Mouse (Mus musculus) midbrain, embryonic 13.5 days (tissue): ENCODE data around the gene Tuba8. TPM values are rescaled to one million over a fixed set of nuclear protein-coding genes. Genes with fewer than 3 reads are reported as not detected.

Experiments used
- ATAC-seq: fragments of 200-750 bp; cut with Nextera tagmentation; 2 replicates; pipeline ENCODE4 v1.8.0; 2017; ENCODE audit warnings: mild to moderate bottlenecking, moderate TSS enrichment, moderate library complexity
- H3K27ac ChIP-seq: fragments of 300-500 bp; sonication (generic); 2 replicates; pipeline ENCODE4 v1.5.1; 2015; ENCODE audit warnings: inconsistent platforms, mild to moderate bottlenecking, moderate library complexity
- H3K27me3 ChIP-seq: fragments of 300-500 bp; sonication (generic); 2 replicates; pipeline ENCODE4 v1.6.1; 2015; ENCODE audit warnings: mild to moderate bottlenecking, inconsistent platforms
- H3K36me3 ChIP-seq: fragments of 300-500 bp; sonication (generic); 2 replicates; pipeline ENCODE4 v1.6.1; 2015; ENCODE audit warnings: mild to moderate bottlenecking, inconsistent platforms
- H3K4me1 ChIP-seq: fragments of 300-500 bp; sonication (generic); replicated peaks from 2 replicates; pipeline ENCODE4 v1.6.1; 2015; ENCODE audit warnings: inconsistent platforms
- H3K4me2 ChIP-seq: fragments of 300-500 bp; sonication (generic); replicated peaks from 2 replicates; pipeline ENCODE4 v1.6.1; 2015; ENCODE audit warnings: moderate library complexity, mild to moderate bottlenecking, inconsistent platforms
- H3K4me3 ChIP-seq: fragments of 300-500 bp; sonication (generic); replicated peaks from 2 replicates; pipeline ENCODE4 v1.5.1; 2015; ENCODE audit warnings: mild to moderate bottlenecking, inconsistent platforms
- H3K9ac ChIP-seq: fragments of 300-500 bp; sonication (generic); replicated peaks from 2 replicates; pipeline ENCODE4 v1.6.1; 2015; ENCODE audit warnings: mild to moderate bottlenecking, inconsistent platforms
- H3K9me3 ChIP-seq: fragments of 300-500 bp; sonication (generic); 2 replicates; pipeline ENCODE4 v1.6.1; 2016; ENCODE audit warnings: mild to moderate bottlenecking, inconsistent platforms
- whole genome bisulfite sequencing: fragments of 180-500 bp; shearing (Covaris S2); methylation state at CpG from one replicate; pipeline ENCODE4 v1.1.7; 2015; 5-methylcytosine and 5-hydroxymethylcytosine counted together
- polyA plus RNA-seq: library from polyadenylated mRNA; unstranded; fragments of >200 nt; fragmentation: Nextera tagmentation; extraction: Ambion mirVana; gene quantifications from 2 replicates; pipeline ENCODE4 v1.2.1, GENCODE M21; 2015

Tuba8 gene
- polyA plus RNA-seq, 1 experiment from 2014 or later, result 0.15 TPM

- H3K4me3 ChIP-seq, result no peak overlapping the region
- ATAC-seq, result no peak
- WGBS, result 89% methylated on average over 5 of the region's 5 CpGs
These were observed 4.0 kb upstream of the Tuba8 start for GRCm38 (mm10) chr6:121206481-121206880.

GRCm38 (mm10) chr6:121209584-121209983 is 912 bp upstream of the Tuba8 start:
- no peak overlapping the region for H3K4me3 ChIP-seq
- H3K9ac ChIP-seq, result no peak overlapping the region
- H3K27me3 ChIP-seq, result peaks cover 34% of the 10 kb centered on the region
- no peaks in the 10 kb centered on the region for H3K36me3 ChIP-seq
- no peak overlapping the region for H3K27ac ChIP-seq
- H3K9me3 ChIP-seq, result no peaks in the 10 kb centered on the region
- ATAC-seq, result no peak
- H3K4me1 ChIP-seq, result peaks cover 19% of the 10 kb centered on the region
- 80% methylated on average over 2 of the region's 2 CpGs for WGBS
- H3K4me2 ChIP-seq, result no peak overlapping the region

More at GRCm38 (mm10) chr6:121206481-121206880, 4.0 kb upstream of the Tuba8 start:
- Histone ChIP-seq H3K27me3 (peaks cover 21% of the 10 kb centered on the region), H3K9me3 (no peaks in the 10 kb centered on the region), H3K9ac (no peak overlapping the region), H3K4me2 (no peak overlapping the region), H3K4me1 (peaks cover 14% of the 10 kb centered on the region), H3K36me3 (no peaks in the 10 kb centered on the region), H3K27ac (no peak overlapping the region)

DNA sequence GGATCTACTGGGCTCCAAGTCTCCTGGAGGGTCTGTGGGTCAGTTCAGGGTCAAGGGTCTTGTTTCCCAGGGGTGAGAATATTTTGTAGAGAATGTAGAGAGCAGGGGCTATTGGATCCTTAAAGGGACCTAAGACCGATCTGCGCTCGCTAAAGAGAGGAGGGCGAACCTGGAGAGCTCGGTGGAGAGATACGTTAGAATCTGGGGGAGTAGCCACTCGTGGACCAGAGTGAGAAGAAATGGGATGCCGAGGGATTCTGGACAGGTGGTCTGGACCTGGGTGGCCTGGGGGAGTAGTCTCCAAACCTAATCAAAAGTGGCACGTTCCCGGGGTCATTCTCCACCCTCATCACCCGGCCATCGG is 412 bp downstream of the Tuba8 start:
- no peaks in the 10 kb centered on the region for H3K9me3 ChIP-seq
- peak overlapping the region; percentile 46 for H3K4me3 ChIP-seq
- H3K9ac ChIP-seq, result peak overlapping the region; percentile 63
- peak overlapping the region; percentile 89 for H3K4me2 ChIP-seq
- peaks cover 34% of the 10 kb centered on the region for H3K27me3 ChIP-seq
- no peak overlapping the region for H3K27ac ChIP-seq
- H3K4me1 ChIP-seq, result peaks cover 19% of the 10 kb centered on the region
- ATAC-seq, result peak; percentile 58
- under 1% methylated on average over 12 of the region's 12 CpGs for WGBS
- H3K36me3 ChIP-seq, result no peaks in the 10 kb centered on the region

- Histone ChIP-seq H3K4me1 (peaks cover 19% of the 10 kb centered on the region), H3K36me3 (no peaks in the 10 kb centered on the region), H3K27ac (no peak overlapping the region), H3K27me3 (peaks cover 34% of the 10 kb centered on the region), H3K9ac (no peak overlapping the region), H3K4me2 (peak overlapping the region; percentile 89), H3K9me3 (no peaks in the 10 kb centered on the region), H3K4me3 (peak overlapping the region; percentile 46; the same call in 1 of the 2 replicates)
- ATAC-seq, result peak; percentile 18; the same call in 1 of the 2 replicates
- WGBS, result 8% methylated on average over 5 of the region's 5 CpGs
These were observed 1.2 kb downstream of the Tuba8 start for GRCm38 (mm10) chr6:121211743-121212142.

GRCm38 (mm10) chr6:121212988-121213387 is 2.5 kb downstream of the Tuba8 start:
- peaks cover 19% of the 10 kb centered on the region for H3K4me1 ChIP-seq
- peaks cover 34% of the 10 kb centered on the region for H3K27me3 ChIP-seq
- no peaks in the 10 kb centered on the region for H3K36me3 ChIP-seq
- no peaks in the 10 kb centered on the region for H3K9me3 ChIP-seq
- H3K27ac ChIP-seq, result no peak overlapping the region
- H3K4me3 ChIP-seq, result no peak overlapping the region
- no peak for ATAC-seq
- H3K9ac ChIP-seq, result no peak overlapping the region
- WGBS, result 78% methylated on average over 4 of the region's 4 CpGs
- H3K4me2 ChIP-seq, result no peak overlapping the region

GRCm38 (mm10) chr6:121214221-121214620 is 3.7 kb downstream of the Tuba8 start:
- no peak overlapping the region for H3K4me3 ChIP-seq
- no peak for ATAC-seq
- 90% methylated on average over 5 of the region's 5 CpGs for WGBS
- no peaks in the 10 kb centered on the region for H3K9me3 ChIP-seq
- no peak overlapping the region for H3K4me2 ChIP-seq
- H3K4me1 ChIP-seq, result peaks cover 19% of the 10 kb centered on the region
- no peak overlapping the region for H3K27ac ChIP-seq
- H3K27me3 ChIP-seq, result peaks cover 31% of the 10 kb centered on the region
- H3K36me3 ChIP-seq, result no peaks in the 10 kb centered on the region
- H3K9ac ChIP-seq, result no peak overlapping the region

- H3K27me3 ChIP-seq, result peaks cover 25% of the 10 kb centered on the region
- H3K27ac ChIP-seq, result no peak overlapping the region
- 89% methylated on average over 8 of the region's 8 CpGs for WGBS
- no peak overlapping the region for H3K9ac ChIP-seq
- H3K4me2 ChIP-seq, result no peak overlapping the region
- no peak for ATAC-seq
- no peaks in the 10 kb centered on the region for H3K36me3 ChIP-seq
- H3K9me3 ChIP-seq, result no peaks in the 10 kb centered on the region
- peaks cover 19% of the 10 kb centered on the region for H3K4me1 ChIP-seq
- H3K4me3 ChIP-seq, result no peak overlapping the region
These were observed 4.3 kb downstream of the Tuba8 start for GRCm38 (mm10) chr6:121214667-121215330.

DNA sequence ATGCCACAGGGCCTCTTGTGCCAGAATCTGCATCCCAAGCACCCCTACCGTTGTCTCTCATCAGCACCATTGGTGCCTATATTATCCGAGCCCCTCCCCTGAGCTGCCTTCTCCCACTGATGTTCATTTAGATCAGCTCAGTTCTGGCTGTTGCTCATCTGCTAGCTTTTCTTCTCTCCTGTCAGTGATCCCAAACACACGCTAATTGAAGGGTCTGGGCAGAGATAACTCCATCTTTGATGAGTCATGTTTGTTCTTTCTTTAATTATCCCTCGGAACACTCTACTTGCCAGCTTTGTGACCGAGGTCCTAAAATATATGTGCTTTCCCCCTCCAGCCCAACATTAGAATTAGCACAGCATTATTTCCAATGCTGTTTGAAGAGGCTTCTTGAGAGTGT is 4.8 kb downstream of the Tuba8 start:
- H3K4me1 ChIP-seq, result peaks cover 16% of the 10 kb centered on the region
- no peaks in the 10 kb centered on the region for H3K9me3 ChIP-seq
- 76% methylated on average over 5 of the region's 5 CpGs for WGBS
- H3K36me3 ChIP-seq, result no peaks in the 10 kb centered on the region
- H3K4me2 ChIP-seq, result no peak overlapping the region
- peaks cover 20% of the 10 kb centered on the region for H3K27me3 ChIP-seq
- H3K9ac ChIP-seq, result no peak overlapping the region
- ATAC-seq, result no peak
- no peak overlapping the region for H3K4me3 ChIP-seq
- no peak overlapping the region for H3K27ac ChIP-seq

- Histone ChIP-seq H3K4me2 (no peak overlapping the region), H3K9me3 (no peaks in the 10 kb centered on the region), H3K4me1 (peaks cover 11% of the 10 kb centered on the region), H3K4me3 (no peak overlapping the region), H3K9ac (no peak overlapping the region), H3K27ac (no peak overlapping the region), H3K36me3 (no peaks in the 10 kb centered on the region), H3K27me3 (peaks cover 18% of the 10 kb centered on the region)
- 91% methylated on average over 6 of the region's 6 CpGs for WGBS
- no peak for ATAC-seq
These were observed 5.4 kb downstream of the Tuba8 start for GRCm38 (mm10) chr6:121215896-121216295.

DNA sequence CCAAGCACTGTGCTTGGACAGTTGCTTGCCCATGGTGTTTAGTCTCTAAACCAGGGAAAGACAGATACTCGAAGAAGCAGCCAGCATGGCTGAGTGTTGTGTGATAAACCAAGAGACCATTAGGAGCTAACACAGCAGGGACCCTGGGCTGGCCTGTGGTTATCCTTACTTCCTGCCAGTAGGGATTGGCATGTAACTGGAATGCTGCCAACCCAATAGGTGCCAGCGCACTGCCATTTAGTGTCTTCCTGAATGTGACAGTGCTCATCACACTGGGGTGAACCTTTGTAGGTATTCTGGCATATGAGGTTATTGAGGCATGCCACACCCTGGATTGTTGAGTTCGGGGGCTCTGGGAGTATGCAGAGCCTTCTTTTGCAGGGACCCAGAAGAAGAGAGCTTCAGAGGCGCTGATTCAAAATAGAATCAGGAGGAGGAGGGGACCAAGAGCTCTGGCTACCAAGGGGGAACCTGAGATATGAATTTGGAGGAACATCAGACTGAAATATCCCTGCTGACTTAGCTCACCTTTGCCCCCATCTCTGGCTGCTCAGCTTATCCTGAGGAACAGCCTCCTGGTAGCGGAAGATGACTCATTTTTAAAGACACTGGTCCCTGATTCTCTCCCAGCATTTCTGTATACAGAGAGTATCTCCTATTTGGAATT is 6.2 kb downstream of the Tuba8 start:
- 84% methylated on average over 5 of the region's 5 CpGs for WGBS
- ATAC-seq, result no peak
- Histone ChIP-seq H3K36me3 (no peaks in the 10 kb centered on the region), H3K4me2 (no peak overlapping the region), H3K9me3 (no peaks in the 10 kb centered on the region), H3K4me3 (no peak overlapping the region), H3K27ac (no peak overlapping the region), H3K9ac (no peak overlapping the region), H3K27me3 (peaks cover 10% of the 10 kb centered on the region), H3K4me1 (peaks cover 2% of the 10 kb centered on the region)

- WGBS, result 94% methylated on average over 7 of the region's 7 CpGs
- Histone ChIP-seq H3K4me1 (no peaks in the 10 kb centered on the region), H3K9me3 (no peaks in the 10 kb centered on the region), H3K4me2 (no peak overlapping the region), H3K36me3 (no peaks in the 10 kb centered on the region), H3K27me3 (no peaks in the 10 kb centered on the region; the same call in 1 of the 2 replicates), H3K9ac (no peak overlapping the region), H3K4me3 (no peak overlapping the region), H3K27ac (no peak overlapping the region)
- no peak for ATAC-seq
These were observed 7.5 kb downstream of the Tuba8 start for GRCm38 (mm10) chr6:121218002-121218401.

- Histone ChIP-seq H3K9ac (no peak overlapping the region), H3K4me3 (no peak overlapping the region), H3K4me1 (no peaks in the 10 kb centered on the region), H3K9me3 (no peaks in the 10 kb centered on the region), H3K36me3 (no peaks in the 10 kb centered on the region), H3K27ac (no peak overlapping the region), H3K27me3 (no peaks in the 10 kb centered on the region), H3K4me2 (no peak overlapping the region)
- WGBS, result 90% methylated on average over 4 of the region's 4 CpGs
- no peak for ATAC-seq
These were observed 8.9 kb downstream of the Tuba8 start for GRCm38 (mm10) chr6:121219406-121219805.
